Mouse (Mus musculus) mature B cell (primary cell): ENCODE measurements around the gene Ide.
"Not testable (repeated sequence)": the region's sequence is repeated elsewhere in the genome, so short reads cannot be mapped to it uniquely, and the experiment has no call there.

ENCODE experiments used
- in situ Hi-C: fragments of 300-500 bp; cut with MboI; formaldehyde crosslinking; loops from 2 replicates; pipeline ENCODE4 v1.14.3; 2019

Ide gene

DNA sequence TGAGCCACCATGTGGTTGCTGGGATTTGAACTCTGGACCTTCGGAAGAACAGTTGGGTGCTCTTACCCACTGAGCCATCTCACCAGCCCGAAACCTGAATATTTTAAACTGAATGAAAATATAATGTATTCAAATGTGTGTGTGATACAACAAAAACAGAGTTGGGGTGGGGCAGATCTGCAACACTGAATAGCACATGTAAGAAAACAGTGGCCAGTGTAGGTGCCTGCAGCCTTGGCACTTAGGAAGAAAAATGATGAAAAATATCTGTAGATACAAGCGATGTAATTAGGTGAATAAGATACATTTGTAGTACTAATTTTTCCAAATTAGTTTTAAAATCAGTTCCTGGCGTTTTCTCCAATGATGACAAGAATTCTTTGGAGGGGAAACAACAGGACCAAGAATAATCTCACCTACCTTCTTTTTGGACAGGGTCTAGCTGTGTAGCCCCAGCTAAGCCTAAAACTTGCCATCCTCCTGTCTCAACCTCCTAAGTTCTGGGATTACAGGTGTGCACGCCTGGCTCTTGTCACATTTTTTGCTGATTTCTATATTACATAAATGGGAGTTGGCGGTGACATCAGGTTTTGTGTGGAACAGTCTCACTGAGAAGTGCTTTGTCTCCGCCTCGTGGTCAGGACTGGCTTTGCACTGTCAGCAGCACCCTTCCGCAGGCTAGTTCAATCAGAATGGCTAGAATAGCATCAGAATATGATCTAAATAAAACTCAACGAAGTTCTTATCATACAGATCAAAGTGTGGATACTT is 72.1 kb downstream of the Ide start:
- in situ Hi-C loops: no loop called here

DNA sequence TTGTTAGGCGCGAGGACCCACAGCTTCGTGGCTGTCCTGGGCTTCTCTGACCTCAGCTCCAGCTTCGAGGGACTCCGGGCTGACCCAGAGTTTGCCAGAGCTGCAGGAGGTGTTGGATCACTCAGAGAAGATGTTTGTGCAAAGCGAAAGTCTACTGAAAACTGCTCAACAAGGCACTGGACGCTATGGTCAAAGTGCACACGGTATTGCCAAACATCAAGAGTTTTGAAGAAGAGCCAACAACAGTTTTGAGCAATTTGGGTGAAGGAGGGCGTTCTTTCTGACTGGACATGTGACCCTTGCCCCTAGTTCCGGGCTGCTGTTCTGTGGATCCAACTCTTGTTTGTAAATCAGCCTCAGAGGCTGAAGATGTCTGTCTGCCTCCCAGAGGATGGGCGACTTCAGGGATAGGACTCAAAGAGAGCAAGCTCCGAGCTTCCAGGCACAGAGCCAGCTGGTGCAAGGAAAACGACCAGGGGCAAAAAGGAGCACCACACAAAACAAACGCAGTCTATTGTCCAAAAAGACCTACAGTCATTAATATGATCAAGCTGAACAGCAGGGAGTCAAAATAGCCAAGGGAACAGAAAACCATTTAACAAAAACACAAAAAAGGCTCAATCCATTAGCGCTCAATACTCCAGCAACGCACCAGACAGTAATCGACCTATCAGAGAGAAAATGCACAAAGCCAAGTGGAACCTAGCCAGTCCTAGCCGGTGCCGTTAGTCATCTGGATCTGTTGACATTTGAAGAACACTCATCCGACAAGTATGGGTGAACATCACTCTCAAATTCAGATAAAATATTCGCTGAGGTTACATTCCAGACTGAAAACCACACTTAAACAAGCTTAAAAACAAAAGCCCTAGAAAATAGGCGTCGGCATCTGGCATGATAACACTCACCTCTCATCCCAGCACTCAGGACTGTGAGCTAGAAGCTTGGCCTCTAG is 73.4 kb downstream of the Ide start:
- in situ Hi-C loops: no loop called here

DNA sequence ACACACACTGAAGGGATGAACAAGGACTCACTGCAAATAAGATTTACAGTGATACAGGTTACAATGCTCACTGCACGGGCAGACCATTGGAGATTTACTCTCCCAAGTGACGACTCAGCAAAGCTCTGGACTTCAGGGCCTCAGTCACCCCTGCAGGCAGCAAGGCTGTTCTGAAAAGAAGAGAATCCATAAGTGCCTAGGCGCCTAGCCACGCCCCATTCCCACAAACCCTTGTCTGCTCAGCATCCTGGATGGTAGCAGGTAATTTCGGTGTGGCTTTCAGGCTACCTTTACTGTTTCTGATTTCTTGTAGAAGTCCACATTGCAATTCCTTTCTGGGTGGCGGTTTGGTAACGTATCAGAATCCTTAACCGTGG is 74.1 kb downstream of the Ide start:
- in situ Hi-C loops: no loop called here

DNA sequence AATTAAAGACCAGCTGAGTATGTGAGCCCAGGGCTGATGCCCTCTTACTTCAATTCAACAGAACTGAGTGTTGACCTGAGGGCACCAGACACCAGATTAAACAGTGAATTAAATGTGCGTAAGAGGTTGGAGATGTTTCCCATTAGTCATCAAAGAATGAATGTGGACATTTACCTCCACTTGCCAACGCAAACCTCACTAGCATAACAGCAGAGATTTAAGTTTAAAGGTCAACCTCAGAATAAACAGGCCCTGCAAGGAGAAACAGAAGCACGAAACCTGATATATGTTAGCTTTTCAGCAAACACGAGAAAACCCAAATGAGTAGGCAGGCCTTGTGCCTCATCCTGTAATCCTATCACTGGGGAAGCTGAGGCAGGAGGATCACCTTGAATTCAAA is 75.3 kb downstream of the Ide start:
- in situ Hi-C loops: no loop called here

DNA sequence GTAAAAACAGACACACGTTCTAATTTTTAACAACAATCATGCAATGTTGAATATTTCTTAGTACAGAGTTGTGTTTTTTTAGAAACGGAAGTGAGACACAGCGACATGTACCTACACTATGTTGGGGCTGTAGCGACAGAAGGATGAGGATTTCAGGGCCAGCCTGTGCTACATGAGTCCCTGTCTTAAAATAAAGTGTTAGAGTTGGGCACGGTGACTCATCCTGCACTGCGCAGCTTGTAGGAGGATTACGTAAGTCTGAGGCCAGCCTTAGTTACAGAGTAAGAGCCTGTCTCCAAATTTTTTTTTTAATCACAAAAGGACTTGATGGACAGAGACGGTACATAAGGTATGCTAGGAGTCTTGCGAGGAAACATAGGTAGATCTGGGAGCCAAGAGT is 82.3 kb downstream of the Ide start:
- in situ Hi-C loops: no loop called here

DNA sequence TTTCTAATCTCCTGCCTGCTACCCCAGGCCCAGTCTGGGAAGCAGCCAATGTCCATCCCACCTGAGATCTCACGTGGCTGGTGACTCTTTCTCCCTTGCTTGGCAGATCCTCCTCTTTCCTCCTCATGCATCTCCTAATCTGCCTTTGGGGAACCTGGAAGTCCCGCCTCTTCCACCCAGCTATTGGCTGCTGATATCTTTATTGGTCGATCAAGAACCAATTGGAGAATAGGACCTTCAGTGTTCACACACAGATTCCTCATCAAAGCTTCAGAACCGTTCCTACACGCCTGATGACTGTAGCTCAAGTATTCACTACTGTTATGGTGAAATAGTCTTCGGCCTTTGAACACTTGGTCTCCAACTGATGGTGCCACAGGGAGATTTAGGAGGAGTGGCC is 85.5 kb downstream of the Ide start:
- in situ Hi-C loops: loop anchor here (5.0 kb wide), 1 partner anchor 295 kb away; no protein-coding TSS in a partner anchor

DNA sequence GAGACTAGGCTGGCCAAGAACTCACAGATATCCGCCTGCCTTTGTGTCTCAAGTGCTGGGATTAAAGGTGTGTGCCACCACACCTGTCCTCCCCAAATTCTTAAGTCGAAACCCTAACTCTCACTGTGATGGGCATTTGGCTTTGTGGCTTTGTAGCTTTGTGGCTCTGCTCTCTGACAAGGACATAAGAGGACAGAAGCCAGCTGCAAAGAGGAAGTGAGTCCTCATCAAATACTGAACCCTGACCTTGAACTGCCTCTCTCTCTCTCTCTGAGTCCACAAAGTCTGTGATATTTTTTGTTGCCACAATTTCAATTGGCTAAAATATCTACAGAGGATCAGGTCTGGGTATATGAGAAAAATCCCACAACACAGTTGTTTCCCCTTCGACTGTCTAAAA is 89.5 kb downstream of the Ide start:
- in situ Hi-C loops: no loop called here

DNA sequence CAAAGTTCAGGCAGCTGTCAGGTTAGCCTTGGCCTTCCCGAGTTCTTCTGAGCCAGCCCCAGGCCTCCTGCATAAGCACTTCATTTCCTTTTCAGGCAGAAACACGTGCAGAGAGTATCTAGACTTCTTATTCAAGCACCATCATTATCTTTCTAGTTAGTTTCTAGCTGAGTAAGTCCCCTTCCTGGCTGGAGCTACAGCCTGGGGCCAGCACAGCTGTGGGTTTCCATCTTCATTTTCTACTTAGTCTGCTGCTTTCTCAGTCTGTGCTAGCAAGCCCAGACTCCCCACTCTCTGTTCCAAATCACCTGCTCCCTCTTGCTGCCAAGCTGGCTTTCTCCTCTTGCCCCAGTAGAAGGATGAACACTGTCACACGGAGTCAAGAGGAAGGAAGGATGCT is 90.8 kb downstream of the Ide start:
- in situ Hi-C loops: no loop called here

DNA sequence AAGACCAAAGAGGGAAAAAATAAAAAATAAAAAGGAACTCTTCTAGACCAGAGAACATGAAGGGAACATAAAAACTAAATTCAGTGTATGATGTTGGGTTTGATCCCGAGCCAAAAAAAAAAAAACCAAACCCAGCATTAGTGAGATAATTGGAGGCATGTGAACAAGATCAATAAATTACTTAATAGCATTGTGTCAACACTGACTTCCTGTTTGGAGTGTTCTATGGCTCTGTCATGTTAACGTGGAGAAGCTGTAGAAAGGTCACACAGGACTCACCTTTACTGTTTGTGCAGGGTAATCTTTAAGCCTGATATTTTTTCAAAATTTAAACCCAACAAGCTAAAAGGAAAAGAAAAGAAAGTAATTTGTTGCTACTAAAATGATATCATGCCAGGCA is 94.9 kb downstream of the Ide start:
- in situ Hi-C loops: no loop called here

DNA sequence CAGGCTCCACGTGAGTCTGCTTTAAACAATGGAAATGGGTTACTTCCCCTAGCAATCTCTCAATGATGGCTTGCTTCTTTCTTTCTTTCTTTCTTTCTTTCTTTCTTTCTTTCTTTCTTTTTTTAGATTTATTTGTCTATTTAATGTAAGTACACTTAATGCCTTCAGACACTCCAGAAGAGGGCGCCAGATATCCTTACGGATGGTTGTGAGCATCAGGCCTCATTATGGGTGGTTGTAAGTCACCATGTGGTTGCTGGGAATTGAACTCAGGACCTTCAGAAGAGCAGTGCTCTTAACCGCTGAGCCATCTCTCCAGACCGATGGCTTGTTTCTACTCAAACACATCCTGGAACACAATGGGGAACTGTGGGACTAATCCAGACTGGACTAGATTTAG is 96.5 kb downstream of the Ide start:
- in situ Hi-C loops: no loop called here

DNA sequence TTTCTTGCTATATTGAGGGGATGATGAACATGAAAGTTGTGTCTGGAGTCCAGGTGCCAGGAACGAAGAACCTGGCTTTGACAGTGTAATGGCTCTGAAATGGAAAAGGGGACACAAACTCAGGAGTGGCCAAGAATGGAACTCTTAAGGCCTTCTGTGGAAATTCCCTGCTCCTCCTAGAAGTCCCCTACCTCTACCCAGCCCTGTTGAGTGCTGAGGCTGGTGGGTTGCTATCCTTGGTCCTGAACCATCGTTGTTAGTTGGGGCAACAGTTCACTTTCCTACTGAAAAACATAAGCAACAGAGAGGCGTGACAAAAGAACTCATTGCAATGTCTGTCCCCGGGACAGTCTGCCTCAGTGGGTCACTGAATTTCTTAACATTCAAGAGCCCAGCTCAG is 98.6 kb downstream of the Ide start:
- in situ Hi-C loops: no loop called here

DNA sequence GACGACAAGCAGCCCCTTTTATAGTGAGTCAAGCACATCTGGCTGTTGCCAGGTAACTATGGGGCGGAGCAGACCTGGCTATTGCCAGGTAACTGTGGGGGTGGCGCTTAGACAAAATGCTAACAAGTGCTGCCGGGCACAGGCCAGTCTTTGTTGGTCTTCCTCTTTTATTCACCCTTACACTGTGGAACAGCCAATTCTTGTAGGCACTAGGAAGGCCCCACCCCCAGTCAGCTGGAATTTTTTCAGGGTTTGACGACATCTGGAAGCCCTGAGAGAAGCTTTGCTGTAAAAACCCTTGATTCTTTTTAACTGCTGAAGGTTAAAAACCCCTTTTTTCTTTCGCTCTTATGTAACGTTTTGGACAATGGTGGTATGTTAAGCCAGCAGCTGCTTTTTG is 99.0 kb downstream of the Ide start:
- in situ Hi-C loops: no loop called here

DNA sequence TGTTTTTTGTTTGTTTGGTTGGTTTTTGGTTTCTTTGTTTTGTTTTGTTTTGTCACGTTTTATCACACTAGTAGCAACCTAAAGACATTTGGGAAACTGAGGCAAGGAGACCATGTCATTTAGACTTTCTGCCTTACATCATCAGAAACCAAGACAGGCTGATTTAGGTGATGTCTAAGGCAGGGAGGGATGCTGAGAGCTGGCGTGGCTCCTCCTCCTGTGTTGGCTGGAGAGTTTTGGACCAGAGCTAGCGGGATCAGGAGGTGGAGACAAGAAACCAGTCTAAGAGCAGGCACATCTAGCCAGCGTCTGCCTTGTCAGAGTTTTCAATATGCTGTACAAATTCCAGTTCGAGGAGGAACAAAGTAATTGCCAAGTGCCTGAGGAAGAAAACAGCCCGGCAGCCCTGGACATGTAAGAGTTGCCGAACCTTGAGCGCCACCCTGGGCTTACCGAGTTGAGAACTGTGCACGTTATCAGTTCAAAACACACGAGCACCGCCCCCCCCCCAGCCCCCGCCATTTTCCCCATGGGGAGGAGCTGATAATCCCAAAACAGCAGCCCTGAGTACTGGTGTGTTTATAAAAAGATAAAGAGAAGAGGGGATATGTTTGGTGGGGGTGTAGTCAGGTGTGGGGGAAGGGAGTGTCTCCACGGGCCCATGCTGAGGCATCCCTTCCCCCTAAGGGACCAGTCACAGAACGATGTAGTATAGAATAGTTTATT is 99.8 kb downstream of the Ide start:
- in situ Hi-C loops: no loop called here

DNA sequence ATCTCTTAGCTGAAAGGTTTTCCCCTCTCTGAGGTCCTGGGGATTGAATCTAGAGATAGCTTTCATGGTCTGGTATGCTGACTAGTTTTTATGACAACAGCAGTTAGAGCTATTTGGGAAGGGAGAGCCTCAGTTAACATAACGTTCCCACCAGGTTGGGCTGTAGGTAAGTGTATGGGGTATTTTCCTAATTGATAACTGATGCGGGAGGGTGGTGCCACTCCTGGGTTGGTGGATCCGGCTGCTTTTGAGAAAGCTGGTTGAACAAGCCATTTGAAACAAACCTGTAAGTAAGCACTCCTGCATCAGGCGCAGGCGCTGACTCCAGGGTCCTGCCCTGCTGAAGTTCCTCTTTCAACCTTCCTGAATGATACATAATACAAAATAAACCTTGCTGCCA is 100.3 kb downstream of the Ide start:
- in situ Hi-C loops: no loop called here

DNA sequence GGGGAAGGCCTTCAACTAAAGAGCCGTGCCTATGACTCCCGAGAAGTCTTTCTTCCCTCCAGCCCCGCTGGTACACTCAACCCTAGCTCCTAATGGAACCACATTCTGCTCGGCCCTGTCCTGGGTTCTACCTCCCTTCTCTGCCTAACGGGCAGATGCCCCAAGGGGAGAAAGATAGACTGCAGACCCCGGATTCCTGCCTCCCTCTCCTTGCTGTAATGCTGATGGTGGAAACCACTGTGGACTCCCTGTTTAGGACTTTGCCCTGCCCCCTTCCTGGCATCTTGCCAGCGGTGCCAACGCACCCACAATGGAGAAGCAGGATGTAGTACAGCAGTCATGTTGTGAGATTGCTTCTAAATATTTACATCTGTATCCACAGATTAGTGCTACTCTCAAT is 101.8 kb downstream of the Ide start:
- in situ Hi-C loops: no loop called here

DNA sequence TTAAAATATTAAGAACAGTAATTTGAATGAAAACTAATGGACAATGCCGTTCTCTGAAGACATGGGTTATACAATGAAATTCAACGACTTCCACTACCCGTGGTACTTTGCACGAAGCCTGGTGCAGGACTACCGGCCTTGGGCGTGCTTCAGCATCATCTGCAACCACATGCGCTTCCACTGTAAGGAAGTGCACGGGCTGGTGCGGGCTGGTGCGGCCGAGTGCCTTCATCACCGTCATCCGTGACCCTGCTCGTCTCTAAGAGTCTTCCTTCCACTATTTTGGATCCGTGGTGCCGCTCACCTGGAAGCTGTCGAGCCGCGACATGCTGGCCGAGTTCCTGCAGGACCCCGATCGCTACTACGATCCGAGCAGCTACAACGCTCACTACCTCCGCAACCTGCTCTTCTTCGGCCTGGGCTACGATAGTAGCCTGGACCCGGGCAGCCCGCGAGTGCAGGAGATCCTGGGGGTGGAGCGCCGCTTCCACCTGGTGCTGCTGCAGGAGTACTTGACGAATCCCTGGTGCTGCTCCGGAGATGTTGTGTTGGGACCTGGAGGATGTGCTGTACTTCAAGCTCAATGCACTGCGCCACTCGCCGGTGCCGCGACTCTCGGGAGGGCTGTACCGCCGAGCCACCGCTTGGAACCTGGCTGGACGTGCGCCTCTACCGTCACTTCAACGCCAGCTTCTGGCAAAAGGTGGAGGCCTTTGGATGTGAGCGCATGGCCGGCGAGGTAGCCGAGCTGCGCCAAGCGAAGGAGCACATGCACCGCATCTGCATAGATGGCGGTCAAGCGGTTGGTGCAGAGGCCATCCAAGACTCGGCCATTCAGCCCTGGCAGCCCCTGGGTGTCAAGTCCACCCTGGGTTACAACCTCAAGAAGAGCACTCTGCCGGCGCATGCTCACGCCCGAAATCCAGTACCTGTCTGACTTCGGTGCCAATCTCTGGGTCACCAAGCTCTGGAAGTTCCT is 103.8 kb downstream of the Ide start:
- in situ Hi-C loops: no loop called here

DNA sequence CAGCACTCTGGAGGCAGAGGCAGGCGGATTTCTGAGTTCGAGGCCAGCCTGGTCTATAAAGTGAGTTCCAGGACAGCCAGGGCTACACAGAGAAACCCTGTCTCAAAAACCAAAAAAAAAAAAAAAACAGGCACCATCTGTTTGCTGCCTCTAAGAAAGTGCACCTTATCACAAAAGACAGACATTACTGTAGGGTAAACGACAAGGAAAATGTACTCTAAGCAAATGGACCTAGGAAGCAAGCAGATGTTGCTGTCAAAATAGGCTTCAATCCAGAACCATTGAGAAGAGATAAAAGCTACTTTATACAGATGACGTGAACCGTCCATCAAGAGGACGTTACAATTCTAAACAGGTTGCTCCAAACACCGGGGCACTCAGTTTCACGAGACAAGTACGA is 105.1 kb downstream of the Ide start:
- in situ Hi-C loops: not testable (repeated sequence)

DNA sequence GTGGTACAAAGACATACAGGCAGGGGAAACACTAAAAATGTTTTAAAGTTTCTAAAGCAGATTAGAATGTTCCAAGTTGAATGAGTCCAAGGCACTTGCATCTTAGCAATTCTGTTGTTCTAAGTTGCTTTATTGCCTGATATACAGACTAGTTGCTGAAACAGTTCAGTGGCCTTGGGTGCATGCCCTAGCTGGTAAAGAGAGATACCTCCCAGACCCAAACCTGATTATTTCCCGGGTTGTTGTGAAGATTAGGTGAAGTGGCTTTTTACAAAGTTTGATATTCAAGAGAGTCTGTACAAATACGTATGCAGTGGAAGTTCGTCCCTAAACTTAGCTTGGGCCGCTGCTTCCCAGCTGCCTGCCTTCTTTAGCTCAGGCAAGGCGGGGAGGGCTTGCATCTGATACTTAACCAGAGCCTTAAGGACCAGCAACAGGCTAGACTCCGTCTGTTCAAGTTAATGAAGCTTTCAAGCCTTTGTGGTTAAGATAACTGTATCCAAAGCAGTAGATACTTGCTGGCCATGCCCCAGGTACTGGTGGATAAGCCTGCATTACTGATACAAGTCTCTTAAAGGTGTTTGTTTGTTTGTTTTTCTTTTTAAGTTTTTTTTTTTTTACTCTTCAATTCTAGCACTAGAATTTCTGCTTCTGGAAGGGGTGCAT is 112.3 kb downstream of the Ide start:
- in situ Hi-C loops: no loop called here
